Mouse (Mus musculus): ENCODE measurements around the gene Gm20219.

- TF ChIP-seq GATA1 (IDR thresholded peaks at IDR 0.05; ENCODE audit: low read length) (no peak), TAL1 (IDR thresholded peaks at IDR 0.05; ENCODE audit: low read length) (no peak)
Observed at GRCm38 (mm10) chr17:56584257-56585130, 30.3 kb upstream of the Gm20219 start, which contains the start of the genes Safb2 and Safb.

All from erythroblast, embryonic 14.5 days (primary cell).